Mouse (Mus musculus) macrophage (primary cell): ENCODE results near the gene Slc39a2. TPM values are rescaled to one million over a fixed set of nuclear protein-coding genes. Genes with fewer than 3 reads are reported as not detected.
"Not testable (repeated sequence)": the region's sequence is repeated elsewhere in the genome, so short reads cannot be mapped to it uniquely, and the experiment has no call there.

Experiments
- H3K27ac ChIP-seq: fragments of 350-480 bp; formaldehyde crosslinking; 2 replicates; pipeline ENCODE4 v1.9.0; 2021
- H3K36me3 ChIP-seq: fragments of 350-480 bp; formaldehyde crosslinking; 2 replicates; pipeline ENCODE4 v1.9.0; 2021; ENCODE audit errors: inconsistent target
- H3K4me3 ChIP-seq: fragments of 350-480 bp; formaldehyde crosslinking; 2 replicates; pipeline ENCODE4 v1.9.0; 2021; ENCODE audit errors: inconsistent target
- H3K79me2 ChIP-seq: fragments of 350-480 bp; formaldehyde crosslinking; 2 replicates; pipeline ENCODE4 v1.9.0; 2021; ENCODE audit errors: inconsistent target
- WGBS: methylation state at CpG from one replicate; pipeline ENCODE4 v1.1.7; 2026; ENCODE audit warnings: inconsistent platforms; ENCODE audit not compliant: missing documents; 5-methylcytosine and 5-hydroxymethylcytosine counted together
- polyA plus RNA-seq: library from polyadenylated mRNA; stranded (reverse); fragments of 250-400 nt; gene quantifications from 3 replicates; pipeline ENCODE4 v1.2.4, GENCODE M21; 2018; ENCODE audit warnings: inconsistent platforms

Gene Slc39a2
- polyA plus RNA-seq, 1 experiment from 2014 or later = 0.16 TPM

- Histone ChIP-seq H3K36me3 (no peaks in the 10 kb centered on the region), H3K79me2 (no peaks in the 10 kb centered on the region), H3K4me3 (peak overlapping the region; percentile 7; the same call in 1 of the 2 replicates), H3K27ac (no peak overlapping the region)
- 2% methylated on average over 58 of the region's 58 CpGs for WGBS
Observed at GRCm38 (mm10) chr14:51913062-51913959, 20.6 kb downstream of the Slc39a2 start.

GRCm38 (mm10) chr14:51913960-51914762 is 21.5 kb downstream of the Slc39a2 start, which contains the start of gene Ndrg2:
Gene Ndrg2, minus strand, starts transcription at chr14:51914158.
- H3K79me2 ChIP-seq = no peaks in the 10 kb centered on the region
- peak within 1 kb of the TSS; percentile 7; the same call in 1 of the 2 replicates for H3K4me3 ChIP-seq
- no peaks in the 10 kb centered on the region for H3K36me3 ChIP-seq
- 13% methylated on average over 21 of the region's 23 CpGs for WGBS
- no peak within 1 kb of the TSS for H3K27ac ChIP-seq

GRCm38 (mm10) chr14:51915030-51915429 is 22.3 kb downstream of the Slc39a2 start:
- 4% methylated on average over 3 of the region's 3 CpGs for WGBS
- H3K27ac ChIP-seq = no peak overlapping the region
- H3K79me2 ChIP-seq = no peaks in the 10 kb centered on the region
- H3K4me3 ChIP-seq = no peak overlapping the region
- no peaks in the 10 kb centered on the region for H3K36me3 ChIP-seq

- H3K36me3 ChIP-seq = no peaks in the 10 kb centered on the region
- no peak overlapping the region for H3K4me3 ChIP-seq
- WGBS = 83% methylated on average over 4 of the region's 4 CpGs
- H3K27ac ChIP-seq = no peak overlapping the region
- no peaks in the 10 kb centered on the region for H3K79me2 ChIP-seq
Observed at GRCm38 (mm10) chr14:51916539-51916938, 23.9 kb downstream of the Slc39a2 start.

- Histone ChIP-seq H3K79me2 (no peaks in the 10 kb centered on the region), H3K27ac (no peak within 1 kb of the TSS), H3K36me3 (no peaks in the 10 kb centered on the region), H3K4me3 (no peak within 1 kb of the TSS)
- 95% methylated on average over 4 of the region's 4 CpGs for WGBS
Observed at GRCm38 (mm10) chr14:51918125-51918524, 25.4 kb downstream of the Slc39a2 start, which contains the start of gene Tppp2. Gene Tppp2, plus strand, starts transcription at chr14:51918425.

GRCm38 (mm10) chr14:51918966-51919365 is 26.3 kb downstream of the Slc39a2 start:
- H3K79me2 ChIP-seq = no peaks in the 10 kb centered on the region
- H3K4me3 ChIP-seq = no peak overlapping the region
- H3K36me3 ChIP-seq = no peaks in the 10 kb centered on the region
- WGBS = 92% methylated on average over 3 of the region's 4 CpGs
- H3K27ac ChIP-seq = no peak overlapping the region

GRCm38 (mm10) chr14:51921759-51922570 is 29.3 kb downstream of the Slc39a2 start:
- Histone ChIP-seq H3K27ac (no peak overlapping the region), H3K36me3 (no peaks in the 10 kb centered on the region), H3K79me2 (no peaks in the 10 kb centered on the region), H3K4me3 (no peak overlapping the region)
- WGBS = 82% methylated on average over 16 of the region's 16 CpGs

- Histone ChIP-seq H3K79me2 (no peaks in the 10 kb centered on the region), H3K27ac (no peak within 1 kb of the TSS), H3K4me3 (no peak within 1 kb of the TSS), H3K36me3 (no peaks in the 10 kb centered on the region)
- WGBS = 96% methylated on average over 7 of the region's 7 CpGs
Observed at GRCm38 (mm10) chr14:51922571-51922865, 29.8 kb downstream of the Slc39a2 start, which contains the start of gene Rnase13. Gene Rnase13, minus strand, starts transcription at chr14:51922773.

GRCm38 (mm10) chr14:51922910-51923309 is 30.2 kb downstream of the Slc39a2 start:
- WGBS = 96% methylated on average over 2 of the region's 2 CpGs

GRCm38 (mm10) chr14:51923492-51923891 is 30.8 kb downstream of the Slc39a2 start:
- Histone ChIP-seq H3K4me3 (no peak overlapping the region), H3K36me3 (no peaks in the 10 kb centered on the region), H3K79me2 (no peaks in the 10 kb centered on the region), H3K27ac (no peak overlapping the region)
- 96% methylated on average over 2 of the region's 4 CpGs for WGBS

More at GRCm38 (mm10) chr14:51922910-51923309, 30.2 kb downstream of the Slc39a2 start:
- H3K36me3 ChIP-seq = no peaks in the 10 kb centered on the region
- H3K27ac ChIP-seq = no peak overlapping the region
- no peaks in the 10 kb centered on the region for H3K79me2 ChIP-seq
- H3K4me3 ChIP-seq = no peak overlapping the region

GRCm38 (mm10) chr14:51926930-51927329 is 34.2 kb downstream of the Slc39a2 start:
- H3K27ac ChIP-seq, H3K36me3 ChIP-seq, H3K4me3 ChIP-seq, H3K79me2 ChIP-seq: not testable (repeated sequence)
- WGBS = 95% methylated on average over 11 of the region's 11 CpGs

- H3K4me3 ChIP-seq = no peak overlapping the region
- 91% methylated on average over 8 of the region's 8 CpGs for WGBS
- no peak overlapping the region for H3K27ac ChIP-seq
- H3K79me2 ChIP-seq = no peaks in the 10 kb centered on the region
- no peaks in the 10 kb centered on the region for H3K36me3 ChIP-seq
Observed at GRCm38 (mm10) chr14:51929309-51929943, 36.7 kb downstream of the Slc39a2 start.

GRCm38 (mm10) chr14:51929968-51930367 is 37.3 kb downstream of the Slc39a2 start:
- Histone ChIP-seq H3K36me3 (no peaks in the 10 kb centered on the region), H3K27ac (no peak overlapping the region), H3K79me2 (no peaks in the 10 kb centered on the region), H3K4me3 (no peak overlapping the region)
- WGBS = 83% methylated on average over 9 of the region's 9 CpGs

GRCm38 (mm10) chr14:51930824-51931223 is 38.1 kb downstream of the Slc39a2 start:
- H3K36me3 ChIP-seq = no peaks in the 10 kb centered on the region
- 46% methylated on average over 5 of the region's 5 CpGs for WGBS
- H3K27ac ChIP-seq = no peak overlapping the region
- no peaks in the 10 kb centered on the region for H3K79me2 ChIP-seq
- no peak overlapping the region for H3K4me3 ChIP-seq
